Mouse (Mus musculus) kidney, embryonic 16.5 days (tissue): ENCODE measurements at regions not wholly inside any gene's neighbourhood (a gene's known extent, or its start where the extent isn't known, plus 50 kb on each side); places are given as distances from the start of the nearest gene placed in this dataset.

Experiments
- ATAC-seq: fragments of 200-750 bp; cut with Nextera tagmentation; 2 replicates; pipeline ENCODE4 v1.8.0; 2017; ENCODE audit warnings: moderate TSS enrichment; ENCODE audit not compliant: low FRiP score, low TSS enrichment
- H3K27ac ChIP-seq: fragments of 300-500 bp; sonication (generic); 2 replicates; pipeline ENCODE4 v1.5.1; 2014; ENCODE audit warnings: low read length
- H3K27me3 ChIP-seq: fragments of 300-500 bp; sonication (generic); 2 replicates; pipeline ENCODE4 v1.6.1; 2014; ENCODE audit warnings: low read length, control low read depth, mixed read lengths; ENCODE audit not compliant: insufficient read depth
- H3K36me3 ChIP-seq: fragments of 300-500 bp; sonication (generic); 2 replicates; pipeline ENCODE4 v1.6.1; 2014; ENCODE audit warnings: low read length, control low read depth, mixed read lengths; ENCODE audit not compliant: insufficient read depth
- H3K4me1 ChIP-seq: fragments of 300-500 bp; sonication (generic); 2 replicates; pipeline ENCODE4 v1.6.1; 2014; ENCODE audit warnings: low read length, control low read depth, mixed read lengths; ENCODE audit not compliant: insufficient read depth
- H3K4me2 ChIP-seq: fragments of 300-500 bp; sonication (generic); replicated peaks from 2 replicates; pipeline ENCODE4 v1.6.1; 2014; ENCODE audit warnings: low read depth, low read length
- H3K4me3 ChIP-seq: fragments of 300-500 bp; sonication (generic); 2 replicates; pipeline ENCODE4 v1.5.1; 2014; ENCODE audit warnings: mild to moderate bottlenecking, low read length
- H3K9ac ChIP-seq: fragments of 300-500 bp; sonication (generic); replicated peaks from 2 replicates; pipeline ENCODE4 v1.6.1; 2014; ENCODE audit warnings: low read length
- H3K9me3 ChIP-seq: fragments of 300-500 bp; sonication (generic); 2 replicates; pipeline ENCODE4 v1.6.1; 2016; ENCODE audit warnings: low read length, control low read depth
- WGBS: fragments of 180-500 bp; shearing (Covaris S2); extraction: QIAGEN DNeasy Blood & Tissue Kit; methylation state at CpG from one replicate; pipeline ENCODE4 v1.1.7; 2014; 5-methylcytosine and 5-hydroxymethylcytosine counted together

DNA sequence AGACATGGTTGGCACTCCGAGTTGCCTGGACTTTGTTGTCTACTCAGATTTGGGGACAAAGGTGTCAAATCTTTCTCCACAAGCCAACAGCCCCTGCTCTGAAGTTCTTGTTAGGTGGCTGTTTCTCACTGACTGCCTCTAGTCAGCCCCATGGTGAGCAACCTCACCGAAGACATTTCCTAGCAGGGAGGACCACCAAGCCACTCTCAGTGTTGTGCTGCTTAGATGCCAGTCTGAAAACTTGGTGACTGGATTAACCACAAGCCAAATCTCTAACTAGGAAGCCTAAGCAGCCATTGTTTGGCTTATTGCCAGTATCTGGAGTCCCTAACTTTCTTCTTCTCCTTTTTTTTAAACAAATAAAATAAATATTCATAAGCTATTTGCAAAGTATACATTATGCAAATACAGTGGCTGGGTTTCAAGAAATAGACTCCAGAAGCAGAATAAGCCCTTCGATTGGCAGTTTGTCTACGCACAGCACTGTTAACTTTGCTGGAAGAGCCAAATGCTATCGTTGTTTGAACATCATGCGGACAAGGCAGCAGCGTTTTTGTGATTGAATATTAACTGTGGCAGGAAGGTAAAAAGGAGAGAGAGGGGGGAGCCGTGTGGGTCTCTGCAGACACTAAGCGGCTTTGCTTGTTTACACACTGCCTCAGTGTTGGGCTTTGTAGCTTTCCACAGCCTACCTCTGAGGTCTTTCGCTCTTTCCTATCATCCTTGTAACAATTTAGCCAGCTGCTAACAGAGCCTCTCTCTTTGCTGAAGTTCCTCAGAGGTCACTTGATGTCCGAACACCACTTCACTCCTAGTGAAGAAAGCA, 257.4 kb downstream of the Disc1 start:
- Histone ChIP-seq H3K9me3 (no peaks in the 10 kb centered on the region), H3K27me3 (no peaks in the 10 kb centered on the region), H3K27ac (no peak overlapping the region), H3K9ac (no peak overlapping the region), H3K4me1 (peaks cover 6% of the 10 kb centered on the region; the same call in 1 of the 2 replicates), H3K36me3 (no peaks in the 10 kb centered on the region), H3K4me2 (no peak overlapping the region), H3K4me3 (no peak overlapping the region)
- WGBS, result 58% methylated on average over 11 of the region's 11 CpGs
- no peak for ATAC-seq
